In genomic region chr15:82981676-82982520, GRCm38 (mm10) we compare ENCODE assay signal across 11 mouse cellular contexts. TPM values are rescaled to one million over a fixed set of nuclear protein-coding genes. Genes with fewer than 3 reads are reported as not detected.
DNase-seq lines count a peak whose midpoint lies in the region; ATAC-seq and TF ChIP-seq lines count a peak whose summit lies in the region.
"Had no signal": no experiment of that assay in that cellular context is flagged by ENCODE, and none has a peak within 500 bp of the region (broad histone marks: within the 10 kb centered on the region; RNA-seq: fewer than 3 reads in every experiment).

No protein-coding gene starts in this region.

- no peak for ATAC-seq in forebrain, postnatal 0 days
- ATAC-seq in midbrain, embryonic 11.5 days (ENCODE audit: low FRiP score), result no peak
- ATAC-seq: lung, postnatal 0 days; Patski had no signal

- WGBS in forebrain, postnatal 0 days, result 25% methylated on average over 15 of the region's 15 CpGs
- WGBS in midbrain, embryonic 11.5 days, result 36% methylated on average over 15 of the region's 15 CpGs

- peak overlapping the region; percentile 26 for H3K4me3 ChIP-seq in forebrain, postnatal 0 days (ENCODE audit: low read depth, low read length)
- no peak overlapping the region for H3K4me3 ChIP-seq in midbrain, embryonic 11.5 days (ENCODE audit: low read depth, low read length)
- H3K4me3 ChIP-seq: stomach, embryonic 15.5 days had no signal

- peak; percentile 66 to 67 for DNase-seq in cerebellum, postnatal 10 days
- no peak for DNase-seq in cerebellum, postnatal 4 days (ENCODE audit: low spot score in 2 of 2)
- peak; percentile 41 for DNase-seq in brain, adult 2 months (ENCODE audit: low read depth, low spot score)
- no peak for DNase-seq in forebrain, postnatal 0 days
- no peak for DNase-seq in midbrain, embryonic 11.5 days (ENCODE audit: low spot score, missing footprints)
- DNase-seq in gastrocnemius, adult 18-20 months (ENCODE audit: low spot score), result no peak
- DNase-seq in layer of hippocampus, postnatal 14 days (ENCODE audit: low spot score in 2 of 2), result no peak
- no peak for DNase-seq in heart, postnatal 14 days

- H3K27me3 ChIP-seq in forebrain, postnatal 0 days (ENCODE audit: insufficient read depth, low read length), result no peaks in the 10 kb centered on the region
- H3K27me3 ChIP-seq in midbrain, embryonic 11.5 days (ENCODE audit: control insufficient read depth, insufficient read depth, low read length), result peaks cover 10% of the 10 kb centered on the region

- peak overlapping the region; percentile 92 for H3K27ac ChIP-seq in forebrain, postnatal 0 days (ENCODE audit: low read depth, low read length)
- H3K27ac ChIP-seq in midbrain, embryonic 11.5 days (ENCODE audit: low read depth, low read length), result no peak overlapping the region

- no peak for TF ChIP-seq CTCF in forebrain, postnatal 0 days (IDR thresholded peaks at IDR 0.05; ENCODE audit: low read depth)

- H3K9ac ChIP-seq in forebrain, postnatal 0 days, result peak overlapping the region; percentile 58
- no peak overlapping the region for H3K9ac ChIP-seq in midbrain, embryonic 11.5 days (ENCODE audit: low read length)
- H3K9ac ChIP-seq: stomach, embryonic 15.5 days had no signal

- peak overlapping the region; percentile 55 for H3K4me2 ChIP-seq in forebrain, postnatal 0 days (ENCODE audit: low read depth)
- H3K4me2 ChIP-seq in midbrain, embryonic 11.5 days, result peak overlapping the region; percentile 36

- H3K9me3 ChIP-seq in forebrain, postnatal 0 days (ENCODE audit: low read length), result no peaks in the 10 kb centered on the region
- H3K9me3 ChIP-seq in midbrain, embryonic 11.5 days (ENCODE audit: control insufficient read depth, low read length), result no peaks in the 10 kb centered on the region
- H3K9me3 ChIP-seq: stomach, embryonic 15.5 days had no signal

- H3K4me1 ChIP-seq in forebrain, postnatal 0 days (ENCODE audit: insufficient read depth), result peaks cover 40% of the 10 kb centered on the region
- peaks cover 39% of the 10 kb centered on the region for H3K4me1 ChIP-seq in midbrain, embryonic 11.5 days (ENCODE audit: control insufficient read depth, insufficient read depth, low read length)

- no peaks in the 10 kb centered on the region for H3K36me3 ChIP-seq in forebrain, postnatal 0 days (ENCODE audit: insufficient read depth)
- H3K36me3 ChIP-seq in midbrain, embryonic 11.5 days (ENCODE audit: control insufficient read depth, insufficient read depth, low read length), result no peaks in the 10 kb centered on the region
- H3K36me3 ChIP-seq: stomach, embryonic 15.5 days had no signal

- intact Hi-C loops in heart, postnatal 14 days (cut with DNase I), result no loop called here

RNA-seq across cellular contexts. Expression of gene Tcf20, which starts 5.8 kb away (rescaled TPM):
- total RNA-seq in forebrain, postnatal 0 days (2014; rRNA removed), result 120 and 150 TPM in 2 replicates
- polyA plus RNA-seq in forebrain, postnatal 0 days (2015; fragmentation: Nextera tagmentation; extraction: Ambion mirVana), result 10.3 and 12.2 TPM in 2 replicates
- 12.3 and 13.5 TPM in 2 replicates for polyA plus RNA-seq in midbrain, embryonic 11.5 days (2014; fragmentation: Nextera tagmentation; extraction: Ambion mirVana)
- total RNA-seq in gastrocnemius, adult 18-20 months (2021), result 10 to 100 TPM; 33.2 to 36.0 TPM
- 100 to 1,000 TPM; 155 to 157 TPM for total RNA-seq in layer of hippocampus, postnatal 14 days (2021)
- total RNA-seq in heart, postnatal 14 days (2021), result 10 to 100 TPM; 49.9 to 59.1 TPM

RNA-seq across cellular contexts. Expression of gene Nfam1, which starts 51.2 kb away (rescaled TPM):
- total RNA-seq in forebrain, postnatal 0 days (2014; rRNA removed), result 0.69 and 2.9 TPM in 2 replicates
- 1.5 and 1.8 TPM in 2 replicates for polyA plus RNA-seq in forebrain, postnatal 0 days (2015; fragmentation: Nextera tagmentation; extraction: Ambion mirVana)
- 3.9 and 4.0 TPM in 2 replicates for polyA plus RNA-seq in midbrain, embryonic 11.5 days (2014; fragmentation: Nextera tagmentation; extraction: Ambion mirVana)
- under 1 TPM; 0.66 to 0.78 TPM for total RNA-seq in gastrocnemius, adult 18-20 months (2021)
- total RNA-seq in layer of hippocampus, postnatal 14 days (2021), result 1 to 10 TPM; 2.3 to 2.4 TPM
- 1 to 10 TPM; 2.2 to 2.4 TPM for total RNA-seq in heart, postnatal 14 days (2021)
- polyA plus RNA-seq: Patski had no signal

Comparison
In these comparisons a context has a peak if more than half of its experiments do, and no peak if none do; other contexts are left out.
1. DNase-seq: peak in cerebellum, postnatal 10 days (2 of 2) and brain, adult 2 months (single experiment); none in cerebellum, postnatal 4 days (0 of 2), forebrain, postnatal 0 days (single experiment), midbrain, embryonic 11.5 days (single experiment), gastrocnemius, adult 18-20 months (single experiment), layer of hippocampus, postnatal 14 days (0 of 2) and heart, postnatal 14 days (0 of 2).